Mouse (Mus musculus): Measurements from ENCODE around the gene BC024978. TPM values are rescaled to one million over a fixed set of nuclear protein-coding genes. Genes with fewer than 3 reads are reported as not detected.
A peak's percentile ranks its signal among the peaks of the same experiment; 100 is the strongest.

BC024978 gene
- 10 to 100 TPM; 20.6 to 23.8 TPM for total RNA-seq (2021)
- long read RNA-seq, partial matches to known transcripts, result 1 of 3 reads
- long read RNA-seq, other reads (novel, unspliced or antisense), result 2 of 3 reads

GRCm38 (mm10) chr7:27195681-27196611, at the start of gene BC024978, which contains the start of gene Snrpa:
TSS of gene BC024978 (plus strand) at chr7:27195781.
TSS of gene Snrpa (minus strand) at chr7:27196271.
- DNase-seq (ENCODE audit: low spot score in 2 of 2), result peak; percentile 98 to 99

- DNase-seq (ENCODE audit: low spot score in 2 of 2), result no peak
Measured at GRCm38 (mm10) chr7:27153205-27153764, 42.3 kb upstream of the BC024978 start, which contains the start of gene Cyp2t4. TSS of gene Cyp2t4 (plus strand) at chr7:27153714.

- peak in 1 of 2 experiments; percentile 74 for DNase-seq (ENCODE audit: low spot score in 2 of 2)
Measured at GRCm38 (mm10) chr7:27156005-27156404, 39.6 kb upstream of the BC024978 start.

- no peak for DNase-seq (ENCODE audit: low spot score in 2 of 2)
Measured at GRCm38 (mm10) chr7:27158171-27158570, 37.4 kb upstream of the BC024978 start.

- DNase-seq (ENCODE audit: low spot score in 2 of 2), result no peak
Measured at GRCm38 (mm10) chr7:27159256-27159655, 36.3 kb upstream of the BC024978 start.

GRCm38 (mm10) chr7:27159882-27160281, 35.7 kb upstream of the BC024978 start:
- DNase-seq (ENCODE audit: low spot score in 2 of 2), result peak; percentile 82 to 95

- DNase-seq (ENCODE audit: low spot score in 2 of 2), result no peak
Measured at GRCm38 (mm10) chr7:27160921-27161320, 34.7 kb upstream of the BC024978 start.

GRCm38 (mm10) chr7:27161744-27162143, 33.8 kb upstream of the BC024978 start:
- no peak for DNase-seq (ENCODE audit: low spot score in 2 of 2)

- no peak for DNase-seq (ENCODE audit: low spot score in 2 of 2)
Measured at GRCm38 (mm10) chr7:27162780-27163449, 32.7 kb upstream of the BC024978 start.

GRCm38 (mm10) chr7:27163450-27163805, 32.2 kb upstream of the BC024978 start:
- no peak for DNase-seq (ENCODE audit: low spot score in 2 of 2)

GRCm38 (mm10) chr7:27164112-27164947, 31.3 kb upstream of the BC024978 start:
- DNase-seq (ENCODE audit: low spot score in 2 of 2), result no peak

GRCm38 (mm10) chr7:27165007-27165655, 30.4 kb upstream of the BC024978 start:
- no peak for DNase-seq (ENCODE audit: low spot score in 2 of 2)

GRCm38 (mm10) chr7:27165696-27166095, 29.9 kb upstream of the BC024978 start:
- DNase-seq (ENCODE audit: low spot score in 2 of 2), result no peak

- peak; percentile 61 to 75 for DNase-seq (ENCODE audit: low spot score in 2 of 2)
Measured at GRCm38 (mm10) chr7:27166229-27166613, 29.4 kb upstream of the BC024978 start.

GRCm38 (mm10) chr7:27166614-27167474, 28.7 kb upstream of the BC024978 start, which contains the start of gene Egln2:
TSS of gene Egln2 (minus strand) at chr7:27166802.
- DNase-seq (ENCODE audit: low spot score in 2 of 2), result peak; percentile 91 to 96

GRCm38 (mm10) chr7:27167475-27168094, 28.0 kb upstream of the BC024978 start:
- no peak for DNase-seq (ENCODE audit: low spot score in 2 of 2)

- DNase-seq (ENCODE audit: low spot score in 2 of 2), result no peak
Measured at GRCm38 (mm10) chr7:27168371-27168770, 27.2 kb upstream of the BC024978 start.

- no peak for DNase-seq (ENCODE audit: low spot score in 2 of 2)
Measured at GRCm38 (mm10) chr7:27170981-27171380, 24.6 kb upstream of the BC024978 start.

GRCm38 (mm10) chr7:27174496-27174895, 21.1 kb upstream of the BC024978 start:
- DNase-seq (ENCODE audit: low spot score in 2 of 2), result no peak

All from layer of hippocampus, adult 18-20 months (tissue).